Mouse (Mus musculus) hindbrain, embryonic 10.5 days (tissue): ENCODE measurements at regions not wholly inside any gene's neighbourhood (a gene's known extent, or its start where the extent isn't known, plus 50 kb on each side); places are given as distances from the start of the nearest gene placed in this dataset.

Experiments
- DNase-seq: peaks from one replicate; pipeline ENCODE4 v3.0.0-alpha.2; 2017; ENCODE audit warnings: low spot score
- H3K27ac ChIP-seq: fragments of 300-500 bp; sonication (generic); 2 replicates; pipeline ENCODE4 v1.5.1; 2016; ENCODE audit warnings: mild to moderate bottlenecking, moderate library complexity
- H3K27me3 ChIP-seq: fragments of 300-500 bp; sonication (generic); 2 replicates; pipeline ENCODE4 v1.6.1; 2016; ENCODE audit warnings: mild to moderate bottlenecking; ENCODE audit not compliant: poor library complexity, insufficient read depth, severe bottlenecking
- H3K36me3 ChIP-seq: fragments of 300-500 bp; sonication (generic); 2 replicates; pipeline ENCODE4 v1.6.1; 2016; ENCODE audit warnings: mild to moderate bottlenecking, moderate library complexity
- H3K4me1 ChIP-seq: fragments of 300-500 bp; sonication (generic); replicated peaks from 2 replicates; pipeline ENCODE4 v1.6.1; 2016; ENCODE audit warnings: mild to moderate bottlenecking
- H3K4me3 ChIP-seq: fragments of 300-500 bp; sonication (generic); 2 replicates; pipeline ENCODE4 v1.5.1; 2016; ENCODE audit warnings: mild to moderate bottlenecking, moderate library complexity
- H3K9me3 ChIP-seq: fragments of 300-500 bp; sonication (generic); 2 replicates; pipeline ENCODE4 v1.6.1; 2016; ENCODE audit warnings: mild to moderate bottlenecking, moderate library complexity
- WGBS: fragments of 180-500 bp; shearing (Covaris S2); methylation state at CpG from one replicate; pipeline ENCODE4 v1.1.7; 2016; 5-methylcytosine and 5-hydroxymethylcytosine counted together

- peaks cover 14% of the 10 kb centered on the region for H3K4me1 ChIP-seq
- no peak overlapping the region for H3K4me3 ChIP-seq
- H3K9me3 ChIP-seq: no peaks in the 10 kb centered on the region
- no peaks in the 10 kb centered on the region for H3K36me3 ChIP-seq
- no peaks in the 10 kb centered on the region for H3K27me3 ChIP-seq
- 64% methylated on average over 17 of the region's 17 CpGs for WGBS
- DNase-seq: no peak
- no peak overlapping the region for H3K27ac ChIP-seq
Observed at GRCm38 (mm10) chr1:39105546-39106371, 87.8 kb upstream of the Npas2 start.

- Histone ChIP-seq H3K27me3 (no peaks in the 10 kb centered on the region), H3K9me3 (no peaks in the 10 kb centered on the region), H3K36me3 (no peaks in the 10 kb centered on the region), H3K4me3 (no peak overlapping the region), H3K4me1 (peaks cover 14% of the 10 kb centered on the region), H3K27ac (no peak overlapping the region)
- DNase-seq: no peak
- 53% methylated on average over 4 of the region's 4 CpGs for WGBS
Observed at GRCm38 (mm10) chr1:39106372-39106643, 87.2 kb upstream of the Npas2 start.

GRCm38 (mm10) chr1:39106650-39107049, 86.9 kb upstream of the Npas2 start:
- no peak overlapping the region for H3K4me3 ChIP-seq
- no peaks in the 10 kb centered on the region for H3K36me3 ChIP-seq
- H3K27ac ChIP-seq: no peak overlapping the region
- H3K4me1 ChIP-seq: peaks cover 14% of the 10 kb centered on the region
- 69% methylated on average over 6 of the region's 6 CpGs for WGBS
- H3K9me3 ChIP-seq: no peaks in the 10 kb centered on the region
- DNase-seq: no peak
- H3K27me3 ChIP-seq: no peaks in the 10 kb centered on the region

GRCm38 (mm10) chr1:39116319-39116718, 77.2 kb upstream of the Npas2 start:
- Histone ChIP-seq H3K27me3 (no peaks in the 10 kb centered on the region), H3K27ac (no peak overlapping the region), H3K36me3 (no peaks in the 10 kb centered on the region), H3K9me3 (no peaks in the 10 kb centered on the region), H3K4me1 (no peaks in the 10 kb centered on the region), H3K4me3 (no peak overlapping the region)
- DNase-seq: no peak
- WGBS: 82% methylated on average over 6 of the region's 6 CpGs

- Histone ChIP-seq H3K27ac (0 out of 2 replicates have a peak overlapping the region, but pooled peaks have one; percentile 5), H3K36me3 (no peaks in the 10 kb centered on the region), H3K4me1 (peaks cover 11% of the 10 kb centered on the region), H3K4me3 (no peak overlapping the region), H3K27me3 (no peaks in the 10 kb centered on the region), H3K9me3 (0 out of 2 replicates have a peak, but pooled peaks cover 8% of the 10 kb centered on the region)
- 59% methylated on average over 8 of the region's 8 CpGs for WGBS
- DNase-seq: peak; percentile 9
Observed at GRCm38 (mm10) chr1:39122316-39123015, 71.1 kb upstream of the Npas2 start.

GRCm38 (mm10) chr1:39123081-39123812, 70.3 kb upstream of the Npas2 start:
- H3K27me3 ChIP-seq: no peaks in the 10 kb centered on the region
- peak overlapping the region; percentile 5; the same call in 1 of the 2 replicates for H3K27ac ChIP-seq
- DNase-seq: no peak
- WGBS: 74% methylated on average over 10 of the region's 10 CpGs
- H3K4me3 ChIP-seq: no peak overlapping the region
- H3K4me1 ChIP-seq: peaks cover 11% of the 10 kb centered on the region
- 0 out of 2 replicates have a peak, but pooled peaks cover 8% of the 10 kb centered on the region for H3K9me3 ChIP-seq
- no peaks in the 10 kb centered on the region for H3K36me3 ChIP-seq

GRCm38 (mm10) chr1:39123813-39124146, 69.8 kb upstream of the Npas2 start:
- WGBS: 89% methylated on average over 2 of the region's 2 CpGs
- no peak for DNase-seq
- no peaks in the 10 kb centered on the region for H3K36me3 ChIP-seq
- 0 out of 2 replicates have a peak, but pooled peaks cover 8% of the 10 kb centered on the region for H3K9me3 ChIP-seq
- H3K27me3 ChIP-seq: no peaks in the 10 kb centered on the region
- H3K27ac ChIP-seq: no peak overlapping the region
- H3K4me1 ChIP-seq: peaks cover 11% of the 10 kb centered on the region
- no peak overlapping the region for H3K4me3 ChIP-seq

- Histone ChIP-seq H3K9me3 (no peaks in the 10 kb centered on the region), H3K4me1 (no peaks in the 10 kb centered on the region), H3K4me3 (no peak overlapping the region), H3K27me3 (no peaks in the 10 kb centered on the region), H3K27ac (no peak overlapping the region), H3K36me3 (no peaks in the 10 kb centered on the region)
- DNase-seq: no peak
- 94% methylated on average over 2 of the region's 2 CpGs for WGBS
Observed at GRCm38 (mm10) chr1:39134521-39134920, 59.0 kb upstream of the Npas2 start.

- H3K36me3 ChIP-seq: no peaks in the 10 kb centered on the region
- 86% methylated on average over 2 of the region's 2 CpGs for WGBS
- DNase-seq: no peak
- no peak overlapping the region for H3K4me3 ChIP-seq
- no peaks in the 10 kb centered on the region for H3K27me3 ChIP-seq
- H3K9me3 ChIP-seq: 0 out of 2 replicates have a peak, but pooled peaks cover 3% of the 10 kb centered on the region
- H3K27ac ChIP-seq: no peak overlapping the region
- no peaks in the 10 kb centered on the region for H3K4me1 ChIP-seq
Observed at GRCm38 (mm10) chr1:39143054-39143453, 50.5 kb upstream of the Npas2 start.

- H3K4me3 ChIP-seq: no peak overlapping the region
Observed at GRCm38 (mm10) chr1:39143626-39144025, 49.9 kb upstream of the Npas2 start.

More at GRCm38 (mm10) chr1:39143626-39144025, 49.9 kb upstream of the Npas2 start:
- 0 out of 2 replicates have a peak, but pooled peaks cover 3% of the 10 kb centered on the region for H3K9me3 ChIP-seq
- H3K4me1 ChIP-seq: no peaks in the 10 kb centered on the region
- no peaks in the 10 kb centered on the region for H3K36me3 ChIP-seq
- no peaks in the 10 kb centered on the region for H3K27me3 ChIP-seq
- no peak overlapping the region for H3K27ac ChIP-seq
- DNase-seq: no peak
- 80% methylated on average over 5 of the region's 5 CpGs for WGBS
